Mouse (Mus musculus): ENCODE results near the gene Rgs7. TPM values are rescaled to one million over a fixed set of nuclear protein-coding genes. Genes with fewer than 3 reads are reported as not detected.
A peak's percentile ranks its signal among the peaks of the same experiment; 100 is the strongest.

Gene Rgs7
- polyA plus RNA-seq, 1 experiment, result 1.2 TPM

- no peak overlapping the region for H3K27ac ChIP-seq (ENCODE audit: insufficient read depth, low read depth, low read length)
- TF ChIP-seq POLR2A (IDR thresholded peaks at IDR 0.05; ENCODE audit: low read depth, low read length), result no peak
- no peak for TF ChIP-seq CTCF (conservative IDR thresholded peaks at IDR 0.05; ENCODE audit: insufficient read depth, insufficient read length, low read depth, low read length)
- DNase-seq, result no peak
- no peak overlapping the region for H3K4me3 ChIP-seq (ENCODE audit: insufficient read depth, low read depth, low read length)
- H3K27me3 ChIP-seq (replicated peaks; ENCODE audit: control insufficient read depth, insufficient read depth, low read length), result no peaks in the 10 kb centered on the region
- H3K4me1 ChIP-seq (ENCODE audit: control insufficient read depth, insufficient read depth, low read length), result no peaks in the 10 kb centered on the region
- WGBS, result 15% methylated on average over 1 of the region's 1 CpGs
- H3K36me3 ChIP-seq (ENCODE audit: control insufficient read depth, insufficient read depth, low read length), result no peaks in the 10 kb centered on the region
Observed at GRCm38 (mm10) chr1:175317264-175317663, 175.0 kb downstream of the Rgs7 start.

GRCm38 (mm10) chr1:175307604-175308003 lies 184.7 kb downstream of the Rgs7 start:
- TF ChIP-seq POLR2A (IDR thresholded peaks at IDR 0.05; ENCODE audit: low read depth, low read length), result no peak
- no peak for TF ChIP-seq CTCF (conservative IDR thresholded peaks at IDR 0.05; ENCODE audit: insufficient read depth, insufficient read length, low read depth, low read length)
- Histone ChIP-seq H3K4me1 (ENCODE audit: control insufficient read depth, insufficient read depth, low read length) (no peaks in the 10 kb centered on the region), H3K27me3 (replicated peaks; ENCODE audit: control insufficient read depth, insufficient read depth, low read length) (no peaks in the 10 kb centered on the region), H3K4me3 (ENCODE audit: insufficient read depth, low read depth, low read length) (no peak overlapping the region), H3K36me3 (ENCODE audit: control insufficient read depth, insufficient read depth, low read length) (no peaks in the 10 kb centered on the region), H3K27ac (ENCODE audit: insufficient read depth, low read depth, low read length) (no peak overlapping the region)
- DNase-seq, result no peak
- WGBS, result 42% methylated on average over 3 of the region's 3 CpGs

- Histone ChIP-seq H3K4me1 (ENCODE audit: control insufficient read depth, insufficient read depth, low read length) (no peaks in the 10 kb centered on the region), H3K27ac (ENCODE audit: insufficient read depth, low read depth, low read length) (no peak overlapping the region), H3K4me3 (ENCODE audit: insufficient read depth, low read depth, low read length) (no peak overlapping the region), H3K36me3 (ENCODE audit: control insufficient read depth, insufficient read depth, low read length) (no peaks in the 10 kb centered on the region), H3K27me3 (replicated peaks; ENCODE audit: control insufficient read depth, insufficient read depth, low read length) (no peaks in the 10 kb centered on the region; the same call in 1 of the 2 replicates)
- 54% methylated on average over 1 of the region's 1 CpGs for WGBS
- no peak for TF ChIP-seq POLR2A (IDR thresholded peaks at IDR 0.05; ENCODE audit: low read depth, low read length)
- TF ChIP-seq CTCF (conservative IDR thresholded peaks at IDR 0.05; ENCODE audit: insufficient read depth, insufficient read length, low read depth, low read length), result no peak
- DNase-seq, result peak; percentile 17
Observed at GRCm38 (mm10) chr1:175300895-175301294, 191.4 kb downstream of the Rgs7 start.

- Histone ChIP-seq H3K36me3 (ENCODE audit: control insufficient read depth, insufficient read depth, low read length) (no peaks in the 10 kb centered on the region), H3K27me3 (replicated peaks; ENCODE audit: control insufficient read depth, insufficient read depth, low read length) (no peaks in the 10 kb centered on the region; the same call in 1 of the 2 replicates), H3K4me1 (ENCODE audit: control insufficient read depth, insufficient read depth, low read length) (no peaks in the 10 kb centered on the region), H3K27ac (ENCODE audit: insufficient read depth, low read depth, low read length) (no peak overlapping the region), H3K4me3 (ENCODE audit: insufficient read depth, low read depth, low read length) (no peak overlapping the region)
- 40% methylated on average over 3 of the region's 3 CpGs for WGBS
- peak; percentile 17 for DNase-seq
- TF ChIP-seq CTCF (conservative IDR thresholded peaks at IDR 0.05; ENCODE audit: insufficient read depth, insufficient read length, low read depth, low read length) (no peak), POLR2A (IDR thresholded peaks at IDR 0.05; ENCODE audit: low read depth, low read length) (no peak)
Observed at GRCm38 (mm10) chr1:175300404-175300803, 191.9 kb downstream of the Rgs7 start.

GRCm38 (mm10) chr1:175299603-175300397 lies 192.5 kb downstream of the Rgs7 start:
- Histone ChIP-seq H3K36me3 (ENCODE audit: control insufficient read depth, insufficient read depth, low read length) (no peaks in the 10 kb centered on the region), H3K4me3 (ENCODE audit: insufficient read depth, low read depth, low read length) (no peak overlapping the region), H3K27ac (ENCODE audit: insufficient read depth, low read depth, low read length) (no peak overlapping the region), H3K27me3 (replicated peaks; ENCODE audit: control insufficient read depth, insufficient read depth, low read length) (no peaks in the 10 kb centered on the region; the same call in 1 of the 2 replicates), H3K4me1 (ENCODE audit: control insufficient read depth, insufficient read depth, low read length) (no peaks in the 10 kb centered on the region)
- no peak for DNase-seq
- WGBS, result 87% methylated on average over 2 of the region's 2 CpGs
- TF ChIP-seq POLR2A (IDR thresholded peaks at IDR 0.05; ENCODE audit: low read depth, low read length) (no peak), CTCF (conservative IDR thresholded peaks at IDR 0.05; ENCODE audit: insufficient read depth, insufficient read length, low read depth, low read length) (no peak)

GRCm38 (mm10) chr1:175296906-175297305 lies 195.4 kb downstream of the Rgs7 start:
- no peak for TF ChIP-seq CTCF (conservative IDR thresholded peaks at IDR 0.05; ENCODE audit: insufficient read depth, insufficient read length, low read depth, low read length)
- no peak for TF ChIP-seq POLR2A (IDR thresholded peaks at IDR 0.05; ENCODE audit: low read depth, low read length)
- no peaks in the 10 kb centered on the region for H3K36me3 ChIP-seq (ENCODE audit: control insufficient read depth, insufficient read depth, low read length)
- 91% methylated on average over 1 of the region's 1 CpGs for WGBS
- no peak overlapping the region for H3K4me3 ChIP-seq (ENCODE audit: insufficient read depth, low read depth, low read length)
- no peak for DNase-seq
- no peak overlapping the region for H3K27ac ChIP-seq (ENCODE audit: insufficient read depth, low read depth, low read length)
- no peaks in the 10 kb centered on the region; the same call in 1 of the 2 replicates for H3K27me3 ChIP-seq (replicated peaks; ENCODE audit: control insufficient read depth, insufficient read depth, low read length)
- no peaks in the 10 kb centered on the region for H3K4me1 ChIP-seq (ENCODE audit: control insufficient read depth, insufficient read depth, low read length)

GRCm38 (mm10) chr1:175290072-175290471 lies 202.2 kb downstream of the Rgs7 start:
- WGBS, result 72% methylated on average over 1 of the region's 1 CpGs
- DNase-seq, result no peak
- TF ChIP-seq CTCF (conservative IDR thresholded peaks at IDR 0.05; ENCODE audit: insufficient read depth, insufficient read length, low read depth, low read length) (no peak), POLR2A (IDR thresholded peaks at IDR 0.05; ENCODE audit: low read depth, low read length) (no peak)
- Histone ChIP-seq H3K27me3 (replicated peaks; ENCODE audit: control insufficient read depth, insufficient read depth, low read length) (no peaks in the 10 kb centered on the region), H3K4me1 (ENCODE audit: control insufficient read depth, insufficient read depth, low read length) (no peaks in the 10 kb centered on the region), H3K36me3 (ENCODE audit: control insufficient read depth, insufficient read depth, low read length) (no peaks in the 10 kb centered on the region), H3K4me3 (ENCODE audit: insufficient read depth, low read depth, low read length) (no peak overlapping the region), H3K27ac (ENCODE audit: insufficient read depth, low read depth, low read length) (no peak overlapping the region)
